9 mouse cellular contexts compared by ENCODE assay signal in the genomic region with DNA sequence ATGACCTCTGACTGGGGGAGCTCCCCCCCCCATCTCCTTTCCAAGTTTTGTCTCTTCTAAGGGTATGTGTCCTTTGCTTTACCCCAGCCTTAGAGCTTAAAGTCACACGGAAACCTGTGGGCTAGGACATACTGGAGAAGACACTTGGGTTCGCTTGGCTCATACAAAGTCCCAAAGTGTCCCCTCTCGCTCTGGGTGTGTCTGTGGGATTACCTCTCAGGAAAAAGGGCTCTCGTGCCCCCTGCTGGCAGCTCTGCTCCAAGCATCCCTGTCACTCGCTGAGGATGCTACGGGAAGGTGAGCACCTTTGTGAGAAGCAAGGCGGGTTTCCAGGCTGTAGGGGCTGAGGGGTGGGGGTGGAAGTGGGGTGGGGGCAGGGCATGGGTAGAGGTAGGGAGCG. TPM values are rescaled to one million over a fixed set of nuclear protein-coding genes. Genes with fewer than 3 reads are reported as not detected.
DNase-seq lines count a peak whose midpoint lies in the region; ATAC-seq and TF ChIP-seq lines count a peak whose summit lies in the region.
"Had no signal": no experiment of that assay in that cellular context is flagged by ENCODE, and none has a peak within 500 bp of the region (broad histone marks: within the 10 kb centered on the region; RNA-seq: fewer than 3 reads in every experiment).

No protein-coding gene starts in this region.

- H3K27me3 ChIP-seq in splenic B cell, adult 2 months (ENCODE audit: control insufficient read depth, insufficient read depth, low read length, poor library complexity, severe bottlenecking): no peaks in the 10 kb centered on the region

- H3K4me3 ChIP-seq in embryonic fibroblast, embryonic 13.5 days (ENCODE audit: insufficient read depth, low read length): no peak overlapping the region

- no peak overlapping the region for H3K27ac ChIP-seq in embryonic fibroblast, embryonic 13.5 days (ENCODE audit: insufficient read depth, low read length)
- H3K27ac ChIP-seq: macrophage had no signal

- no peak for TF ChIP-seq POLR2A in embryonic fibroblast, embryonic 13.5 days (IDR thresholded peaks at IDR 0.05; ENCODE audit: low read depth, low read length)

- DNase-seq in left cerebral cortex, adult 18-20 months (ENCODE audit: low spot score in 2 of 2): peak; percentile 65 to 76
- no peak for DNase-seq in left cerebral cortex, adult 11 months (ENCODE audit: low spot score)
- DNase-seq in adrenal gland, postnatal 36 days: peak; percentile 68 to 86
- DNase-seq in heart, postnatal 36 days: peak; percentile 74 to 81
- DNase-seq in layer of hippocampus, postnatal 10 days (ENCODE audit: low spot score in 2 of 2): peak; percentile 77 to 83
- DNase-seq in splenic B cell, adult 2 months (ENCODE audit: low read depth, low spot score): peak; percentile 77

- peak; percentile 91 for TF ChIP-seq CTCF in embryonic fibroblast, embryonic 13.5 days (IDR thresholded peaks at IDR 0.05; ENCODE audit: borderline replicate concordance, insufficient read depth, low read length)

- ATAC-seq in megakaryocyte-erythroid progenitor cell, adult 5-6 weeks (replicated peaks; ENCODE audit: low FRiP score, low TSS enrichment, poor library complexity, severe bottlenecking): peak; percentile 58

- intact Hi-C loops in heart, postnatal 36 days (cut with DNase I): loop anchor here (1.0 to 10.0 kb wide), 4 partner anchors 54 to 420 kb away; partner anchors contain the start of gene Gfap

- H3K4me1 ChIP-seq in embryonic fibroblast, embryonic 13.5 days (ENCODE audit: control insufficient read depth, insufficient read depth, low read length): peaks cover 4% of the 10 kb centered on the region; the same call in 1 of the 2 replicates

- no peaks in the 10 kb centered on the region for H3K36me3 ChIP-seq in splenic B cell, adult 2 months (ENCODE audit: control insufficient read depth, insufficient read depth, low read length, poor library complexity, severe bottlenecking)

RNA-seq across cellular contexts. Expression of gene Arhgap27, which starts 38.3 kb away (rescaled TPM):
- total RNA-seq in left cerebral cortex, adult 18-20 months (2021): 10 to 100 TPM; 11.9 to 15.1 TPM
- 10 to 100 TPM; 10.1 to 16.3 TPM for total RNA-seq in adrenal gland, postnatal 36 days (2021)
- polyA plus RNA-seq in embryonic fibroblast, embryonic 13.5 days (2011; ENCODE audit: insufficient read length, low read depth, missing spikeins): 2.0 and 4.5 TPM in 2 replicates
- 10 to 100 TPM; 16.3 to 17.6 TPM for total RNA-seq in heart, postnatal 36 days (2021)
- total RNA-seq in layer of hippocampus, postnatal 10 days (2021): 1 to 10 TPM; 8.7 to 9.3 TPM
- 1.4 and 3.3 TPM in 2 replicates for total RNA-seq in megakaryocyte-erythroid progenitor cell, adult 5-6 weeks (2014; fragmentation: Nextera tagmentation)
- 2.1 and 11.1 TPM in 2 replicates for total RNA-seq in megakaryocyte-erythroid progenitor cell, adult 5-6 weeks (2017)

RNA-seq across cellular contexts. Expression of gene Map3k14, which starts 57.9 kb away (rescaled TPM):
- 1 to 10 TPM; 5.7 to 5.9 TPM for total RNA-seq in left cerebral cortex, adult 18-20 months (2021)
- total RNA-seq in adrenal gland, postnatal 36 days (2021): 1 to 10 TPM; 4.7 to 7.7 TPM
- 8.4 and 8.5 TPM in 2 replicates for polyA plus RNA-seq in embryonic fibroblast, embryonic 13.5 days (2011; ENCODE audit: insufficient read length, low read depth, missing spikeins)
- 1 to 10 TPM; 3.3 to 3.8 TPM for total RNA-seq in heart, postnatal 36 days (2021)
- total RNA-seq in layer of hippocampus, postnatal 10 days (2021): 1 to 10 TPM; 3.7 to 3.8 TPM
- 1.8 and 2.9 TPM in 2 replicates for total RNA-seq in megakaryocyte-erythroid progenitor cell, adult 5-6 weeks (2014; fragmentation: Nextera tagmentation)
- 1.2 and 3.1 TPM in 2 replicates for total RNA-seq in megakaryocyte-erythroid progenitor cell, adult 5-6 weeks (2017)
